Mouse (Mus musculus) layer of hippocampus, adult 11-12 months (tissue): ENCODE measurements around the gene Sin3a.

Experiments
- DNase-seq: peaks from one replicate; pipeline ENCODE4 v3.0.0; 2022; ENCODE audit warnings: low spot score

Sin3a gene

DNA sequence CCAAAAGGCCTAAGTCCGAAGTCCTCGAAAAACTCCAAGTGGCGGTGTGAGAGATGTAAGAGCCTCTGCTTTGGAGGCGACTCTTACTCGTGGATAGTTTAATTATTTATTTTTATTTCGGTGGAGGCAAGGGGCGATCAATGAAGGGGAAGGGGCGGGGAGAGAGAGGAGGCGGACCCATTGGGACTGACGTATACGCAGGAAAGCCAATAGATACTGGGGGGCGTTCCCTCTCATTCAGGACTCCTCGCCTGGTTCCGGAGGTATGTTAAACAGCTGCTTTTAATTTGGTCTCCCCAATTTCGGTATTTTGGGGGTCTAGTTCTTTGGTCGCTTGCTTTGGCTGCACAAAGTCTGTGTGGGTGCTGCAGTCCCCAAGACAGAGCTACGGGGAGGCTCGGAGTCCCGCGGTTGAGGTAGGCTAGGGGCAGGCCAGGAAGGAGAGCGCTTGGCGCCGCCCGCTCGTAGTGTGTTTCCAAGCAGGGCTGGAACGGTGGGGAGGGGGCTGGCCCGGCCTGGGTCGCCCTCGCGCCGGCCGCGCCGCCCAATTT is at the start of gene Sin3a:
TSS of gene Sin3a (plus strand) at position 240 of the 551 bp plus-strand sequence.
- peak; percentile 73 for DNase-seq

DNA sequence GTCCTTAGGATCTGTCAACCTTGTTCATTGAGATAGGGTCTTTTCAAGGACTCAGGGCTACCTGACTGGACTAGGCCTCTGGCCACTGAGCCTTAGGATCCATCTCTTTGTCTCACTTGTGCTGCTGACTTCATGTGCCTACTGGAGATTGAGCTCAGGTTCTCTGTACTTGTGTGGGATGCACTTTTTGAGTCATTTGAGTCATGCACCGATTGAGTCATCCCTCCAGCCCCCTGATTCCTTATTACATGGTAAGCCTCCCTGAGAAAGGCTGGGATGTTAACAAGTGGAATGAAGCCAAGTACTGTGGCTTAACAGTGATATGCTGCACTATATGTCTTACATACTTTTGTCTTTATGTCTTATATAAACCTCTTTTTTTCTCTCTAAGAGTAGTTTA is 40.1 kb upstream of the Sin3a start:
- DNase-seq = no peak

DNA sequence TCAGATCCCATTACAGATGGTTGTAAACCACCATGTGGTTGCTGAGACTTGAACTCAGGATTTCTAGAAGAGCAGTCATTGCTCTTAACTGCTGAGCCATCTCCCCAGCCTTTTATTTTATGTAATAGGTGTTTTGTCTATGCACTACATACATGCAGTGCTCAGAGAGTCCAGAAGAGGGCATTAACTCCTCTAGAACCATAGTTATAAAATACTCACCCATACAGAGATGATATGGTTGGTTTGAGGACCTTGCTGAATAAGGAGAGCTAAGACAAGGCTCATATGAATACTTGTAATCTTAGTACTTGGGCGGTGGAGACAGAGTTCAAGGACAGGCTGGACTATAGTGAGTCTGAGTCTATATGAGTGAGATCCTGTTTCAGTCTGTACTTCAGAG is 15.6 kb upstream of the Sin3a start:
- DNase-seq = peak; percentile 78

DNA sequence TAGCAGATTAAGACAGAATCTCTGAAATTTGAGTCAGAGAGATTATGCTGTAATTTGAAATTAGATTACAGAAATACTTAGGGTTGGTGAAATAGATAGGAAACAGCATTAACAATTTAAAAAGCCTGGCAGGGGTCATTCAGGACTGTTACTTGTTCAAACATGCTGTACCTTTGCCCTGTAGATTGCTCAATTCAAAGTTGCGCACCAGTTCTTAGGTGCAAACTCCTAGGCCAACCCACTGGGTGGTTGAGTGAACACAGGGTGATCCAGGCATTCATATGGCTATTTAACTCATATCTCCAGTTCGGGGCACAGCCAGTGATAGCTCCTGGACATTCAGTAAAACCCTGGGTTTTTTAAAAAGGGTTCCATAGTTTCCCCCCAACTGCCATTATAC is 7.7 kb upstream of the Sin3a start:
- no peak for DNase-seq

DNA sequence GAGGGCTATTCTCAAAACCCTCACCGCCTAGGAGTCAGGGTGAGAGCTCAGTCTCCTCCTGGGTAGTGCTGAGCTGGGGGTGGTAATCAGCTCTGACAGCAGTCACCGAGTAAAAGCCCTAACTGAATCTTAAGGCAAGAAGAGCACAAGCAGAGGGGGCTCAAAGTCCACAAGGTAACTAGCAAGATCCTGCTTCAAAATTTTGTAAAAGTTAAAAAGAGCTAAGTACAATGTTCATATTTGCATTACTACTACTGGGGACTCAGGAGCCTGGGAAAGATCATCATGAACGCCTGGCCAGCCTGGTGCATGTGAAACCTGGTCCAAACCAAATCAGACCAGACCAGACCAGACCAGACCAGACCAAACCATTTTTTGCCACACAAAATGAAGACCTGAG is 3.6 kb upstream of the Sin3a start:
- no peak for DNase-seq

DNA sequence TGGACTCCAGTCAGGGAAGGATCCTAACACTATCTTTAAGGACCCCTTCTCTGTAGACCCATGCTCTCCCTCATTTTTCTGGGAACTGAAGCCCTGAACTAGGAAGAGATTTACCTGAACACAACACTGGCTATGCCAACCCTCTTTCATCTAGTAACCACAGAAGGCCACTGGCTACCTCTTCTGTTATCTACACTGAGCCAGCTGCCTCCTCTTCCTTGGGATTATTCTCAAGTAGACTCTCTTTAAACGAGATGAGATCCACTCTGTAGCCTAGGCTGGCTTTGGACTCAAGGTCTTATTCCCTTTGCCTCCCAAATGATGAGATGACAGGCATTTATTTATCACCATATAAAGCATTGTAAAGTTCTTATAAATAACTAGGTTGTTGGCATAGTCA is 1.6 kb upstream of the Sin3a start:
- no peak for DNase-seq

DNA sequence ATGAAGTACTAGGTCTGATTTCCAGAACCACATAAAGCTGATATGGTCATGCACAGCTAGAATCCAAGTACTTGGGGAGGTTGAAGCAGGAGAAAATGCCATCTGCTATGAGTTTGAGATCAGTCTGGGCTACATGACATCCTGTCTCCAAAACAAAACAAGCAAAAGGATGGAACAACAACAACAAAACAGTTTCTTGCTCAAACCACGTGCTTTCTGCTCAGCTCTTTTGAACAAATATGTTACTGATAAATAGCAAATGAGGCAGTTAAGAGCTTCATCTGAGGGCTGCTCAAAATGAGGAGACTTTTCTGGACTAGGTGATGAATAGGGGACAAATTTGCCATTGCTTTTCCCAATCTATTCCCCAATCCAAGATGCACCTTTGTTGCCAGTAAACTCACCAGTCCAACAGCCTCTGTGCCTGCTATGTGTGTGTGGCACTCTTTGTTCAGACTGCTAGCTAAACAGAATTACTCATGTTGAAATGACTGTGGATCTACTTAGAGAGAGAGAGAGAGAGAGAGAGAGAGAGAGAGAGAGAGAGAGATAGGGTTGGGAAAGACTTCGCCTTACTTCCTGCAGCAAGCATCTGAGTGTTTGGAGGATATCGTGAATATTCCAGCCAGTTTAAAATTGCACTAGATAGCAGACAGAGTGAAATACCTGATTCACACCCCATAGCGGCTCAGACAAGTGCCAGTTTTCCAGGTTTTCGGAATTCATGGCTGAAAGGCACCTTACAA is 867 bp upstream of the Sin3a start:
- DNase-seq = no peak

DNA sequence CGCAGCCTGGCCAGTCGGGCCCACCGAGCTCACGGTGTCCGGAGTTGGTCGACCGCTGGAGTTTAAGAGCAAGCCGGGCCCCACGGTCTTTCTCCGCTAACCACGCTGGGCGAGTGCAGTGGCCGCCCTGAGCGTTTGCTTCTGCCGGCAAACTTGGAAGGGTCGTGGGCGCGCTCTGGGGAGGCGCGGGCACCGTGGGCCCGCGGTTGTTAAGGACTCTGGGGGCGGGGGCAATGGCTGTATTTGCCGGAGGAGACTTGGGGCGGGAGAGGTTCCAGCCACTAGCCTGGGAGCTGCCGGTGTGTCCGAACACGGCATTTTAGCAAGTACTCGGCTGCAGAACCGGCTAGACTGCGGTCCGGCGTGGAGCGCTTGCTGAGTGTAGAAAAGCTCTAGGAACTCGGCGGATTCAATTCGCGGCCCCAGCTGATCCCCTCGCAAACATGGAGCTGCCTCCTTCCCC is 717 bp downstream of the Sin3a start:
- DNase-seq = no peak

DNA sequence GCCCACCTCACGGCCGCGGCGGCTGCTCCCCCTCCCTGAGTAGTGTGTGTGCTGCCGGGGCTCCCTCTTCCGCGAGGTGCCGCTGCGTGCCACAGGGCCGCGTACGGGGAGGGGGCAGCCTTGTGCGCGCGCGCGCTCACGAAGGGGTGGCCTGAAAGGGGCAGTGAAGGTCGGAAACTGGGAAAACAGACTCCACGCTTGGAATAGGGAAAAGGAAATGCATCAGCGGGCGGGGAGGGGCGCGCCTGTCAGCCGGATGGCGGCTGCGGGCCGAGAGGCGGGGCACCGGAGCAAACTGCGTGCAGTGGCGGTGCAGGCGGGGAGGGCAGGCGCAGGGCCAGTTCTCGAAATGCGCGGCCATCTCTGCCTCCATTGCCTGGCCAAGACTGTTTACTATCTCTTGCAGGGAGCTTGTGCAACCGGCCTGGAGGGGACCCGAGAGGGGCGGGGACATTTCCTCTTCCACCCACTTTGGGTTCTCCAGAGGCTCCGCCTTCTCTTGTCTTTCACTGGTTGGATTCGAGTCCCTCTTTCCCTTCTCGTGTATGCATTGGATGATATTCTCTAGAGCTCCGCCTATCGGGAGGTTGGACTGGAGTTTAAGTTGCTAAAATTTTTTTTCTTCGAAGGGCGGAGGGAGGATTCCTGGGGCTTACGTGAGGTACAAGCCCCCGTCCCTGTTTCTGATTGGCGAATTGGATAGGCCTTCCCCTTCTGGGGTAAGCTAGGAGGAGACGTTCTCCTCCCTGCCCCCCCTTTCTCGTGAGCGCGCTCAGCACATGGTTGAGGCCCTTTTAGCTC is 1.3 kb downstream of the Sin3a start:
- DNase-seq = peak; percentile 99

DNA sequence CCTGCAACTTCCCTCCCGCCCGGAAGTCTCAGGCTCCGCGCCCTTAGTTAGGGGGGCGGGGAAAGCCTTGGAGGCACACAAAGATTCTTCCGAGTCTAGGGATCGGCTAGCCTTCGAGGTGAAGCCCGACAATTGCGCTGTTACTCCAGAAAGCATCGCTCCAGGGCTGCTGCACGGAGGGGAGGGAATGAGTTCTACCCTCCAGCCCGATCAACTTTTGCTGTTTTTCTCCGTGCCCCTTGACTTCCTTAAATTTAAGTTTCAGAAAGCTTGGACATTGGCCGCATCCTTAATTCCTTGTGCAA is 1.9 kb downstream of the Sin3a start:
- no peak for DNase-seq

DNA sequence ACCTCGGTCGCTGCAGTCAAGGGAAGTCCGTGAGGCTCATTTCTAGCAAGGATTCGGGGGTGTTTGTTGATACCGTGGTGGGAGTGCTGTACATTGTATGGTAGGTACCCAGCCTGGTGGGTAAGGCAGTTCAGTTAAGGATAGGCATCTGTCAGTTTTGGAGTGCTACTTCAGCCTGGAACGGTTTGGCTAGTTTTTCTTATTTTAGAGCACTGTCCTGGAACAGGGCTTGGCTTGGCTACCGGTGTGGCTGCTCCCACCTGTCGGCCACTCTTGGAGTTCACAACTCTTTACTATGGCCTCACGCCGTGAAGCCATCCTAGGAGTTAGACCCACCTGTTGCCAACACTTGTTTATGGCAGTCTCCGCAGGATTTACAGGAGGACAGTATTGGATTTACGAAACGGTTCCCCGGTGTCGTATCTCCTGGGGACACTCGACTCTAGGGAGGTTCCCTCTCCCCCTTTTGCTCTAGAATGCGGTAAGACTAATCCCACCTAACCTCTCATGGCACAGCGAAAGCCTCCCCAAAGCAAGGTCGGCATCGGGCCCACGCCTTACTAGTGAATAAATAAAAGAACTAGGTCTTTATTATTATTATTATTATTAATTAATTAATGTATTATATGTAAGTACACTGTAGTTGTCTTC is 2.5 kb downstream of the Sin3a start:
- peak; percentile 31 for DNase-seq

DNA sequence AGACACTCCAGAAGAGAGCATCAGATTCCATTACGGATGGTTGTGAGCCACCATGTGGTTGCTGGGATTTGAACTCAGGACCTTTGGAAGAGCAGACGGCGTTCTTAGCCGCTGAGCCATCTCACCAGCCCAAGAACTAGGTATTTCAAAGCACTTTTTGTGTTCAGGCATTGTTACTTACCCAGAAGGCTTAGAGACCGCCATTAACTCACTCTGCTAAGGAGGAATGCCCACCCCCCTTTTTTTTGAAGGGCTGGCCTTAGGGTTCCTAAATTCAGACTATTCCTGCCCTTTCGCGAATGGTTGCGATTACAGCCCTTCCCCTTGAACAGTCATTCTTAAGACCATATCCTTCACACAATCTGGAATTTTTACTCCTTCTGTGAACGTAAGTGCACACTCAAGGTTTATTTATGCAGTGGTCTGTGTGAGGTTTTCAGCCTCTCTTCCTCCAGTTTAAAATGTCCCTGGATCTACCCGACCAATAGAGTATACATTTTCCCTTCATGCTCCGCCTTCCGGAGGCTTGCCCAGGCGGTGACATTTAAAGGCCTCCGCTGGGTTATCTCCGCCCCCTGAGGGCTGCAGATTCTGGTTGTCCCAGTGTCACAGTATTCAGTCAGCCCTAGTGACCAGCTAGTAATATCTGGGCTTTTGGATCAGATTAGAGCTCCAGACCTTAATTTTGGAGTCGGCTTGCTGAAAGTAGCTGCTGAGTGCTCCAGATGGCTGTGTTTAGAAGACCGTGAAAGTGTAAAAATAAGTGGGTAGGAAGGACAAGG is 3.2 kb downstream of the Sin3a start:
- peak; percentile 67 for DNase-seq

DNA sequence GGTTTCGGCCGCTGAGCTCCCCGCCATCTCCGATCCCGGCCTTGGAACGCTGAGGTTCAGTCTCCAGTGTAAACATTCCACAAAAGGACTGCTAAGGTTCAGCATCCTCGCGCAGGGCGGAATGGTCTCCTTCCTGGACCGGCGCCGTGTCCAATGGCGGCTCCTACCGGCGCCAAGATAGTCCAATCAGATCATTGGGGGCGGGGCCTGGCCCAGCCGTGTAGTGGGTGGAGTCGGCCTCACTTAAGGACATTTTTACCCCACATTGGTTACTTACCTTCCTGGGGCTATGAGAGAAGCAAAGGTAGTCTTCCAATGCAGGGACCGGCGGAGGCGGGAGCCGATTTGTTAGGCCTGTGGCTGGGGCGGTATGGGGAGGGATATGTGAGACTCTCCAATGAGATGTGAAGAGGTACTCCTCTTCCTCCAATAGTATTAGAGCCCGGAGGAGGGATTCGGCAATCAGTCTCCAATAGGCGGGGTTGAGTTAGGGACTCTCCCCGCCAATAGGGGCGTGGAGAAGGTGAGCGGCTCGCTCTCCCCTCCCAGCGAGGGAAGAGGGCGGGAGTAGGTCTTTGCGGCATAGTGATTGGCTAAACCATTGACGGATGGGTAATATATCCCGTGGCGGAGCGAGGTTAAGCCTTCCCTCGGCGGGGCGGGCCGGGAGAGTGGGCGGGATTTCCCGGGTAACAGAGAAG is 4.0 kb downstream of the Sin3a start:
- peak; percentile 99 for DNase-seq

DNA sequence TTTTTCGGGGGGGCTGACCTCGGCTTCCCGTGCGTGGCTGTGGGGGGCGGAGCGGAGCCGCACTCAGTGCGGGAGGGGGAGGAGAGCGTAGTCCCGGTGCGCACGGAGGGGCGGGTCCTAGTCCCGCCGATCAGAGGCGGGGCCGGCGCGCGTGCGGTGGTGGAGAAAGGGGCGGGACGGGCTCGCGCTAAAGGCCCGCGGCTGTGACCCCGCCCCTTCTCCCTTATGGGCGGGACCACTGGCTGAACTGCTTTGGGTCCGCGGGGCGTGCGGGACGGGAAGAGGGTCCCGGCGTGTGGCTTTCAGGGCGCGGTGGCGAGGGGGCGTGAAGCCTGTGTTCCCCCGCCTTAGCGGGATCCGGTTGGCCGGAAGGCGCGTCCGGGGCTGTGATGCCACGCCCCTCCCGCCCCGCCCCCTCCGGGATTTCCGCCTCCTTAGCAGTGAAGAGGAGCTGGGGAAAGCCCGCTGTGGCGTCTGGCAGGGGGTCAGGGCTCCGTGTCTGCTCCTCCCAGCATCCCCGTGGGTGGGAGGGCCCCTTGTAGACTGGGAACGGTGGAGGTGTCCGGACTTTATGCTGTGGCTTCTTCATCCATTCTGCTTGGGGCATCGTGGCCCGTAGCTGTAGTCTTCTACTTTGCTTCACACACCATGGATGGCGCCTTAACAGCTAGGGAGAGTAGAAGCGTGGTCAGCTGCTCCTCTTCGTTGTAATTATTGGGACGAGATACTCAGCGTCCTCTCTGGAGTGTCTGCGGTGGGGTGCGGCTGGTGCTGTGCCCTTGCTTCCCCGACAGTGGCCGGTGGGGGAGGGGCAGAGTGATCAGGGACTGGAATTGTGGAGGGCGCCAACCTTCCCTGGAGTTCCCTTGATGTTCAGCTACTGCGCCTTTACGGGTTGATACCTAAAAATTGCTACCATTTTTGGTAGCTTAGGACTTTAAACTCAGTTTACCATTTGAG is 5.1 kb downstream of the Sin3a start:
- DNase-seq = peak; percentile 88

DNA sequence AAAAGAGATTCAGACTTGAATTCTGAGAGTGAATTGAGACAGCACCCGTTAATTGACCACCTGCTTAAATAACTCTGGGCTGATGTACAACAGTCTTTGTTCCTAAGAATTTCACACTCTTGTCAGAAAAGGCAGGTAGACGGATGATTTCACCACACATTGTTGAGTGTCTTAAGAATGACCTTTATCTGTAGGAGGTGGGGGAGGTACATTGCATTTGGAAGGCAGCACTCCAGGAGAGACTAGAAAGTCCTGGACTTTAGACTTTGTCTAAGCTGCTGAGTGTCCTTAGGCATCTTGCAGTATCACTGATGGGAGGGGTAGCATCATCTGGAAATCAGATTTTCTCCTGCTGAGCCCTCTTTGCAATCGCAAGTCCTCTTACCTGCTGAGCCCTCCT is 10.4 kb downstream of the Sin3a start:
- no peak for DNase-seq

DNA sequence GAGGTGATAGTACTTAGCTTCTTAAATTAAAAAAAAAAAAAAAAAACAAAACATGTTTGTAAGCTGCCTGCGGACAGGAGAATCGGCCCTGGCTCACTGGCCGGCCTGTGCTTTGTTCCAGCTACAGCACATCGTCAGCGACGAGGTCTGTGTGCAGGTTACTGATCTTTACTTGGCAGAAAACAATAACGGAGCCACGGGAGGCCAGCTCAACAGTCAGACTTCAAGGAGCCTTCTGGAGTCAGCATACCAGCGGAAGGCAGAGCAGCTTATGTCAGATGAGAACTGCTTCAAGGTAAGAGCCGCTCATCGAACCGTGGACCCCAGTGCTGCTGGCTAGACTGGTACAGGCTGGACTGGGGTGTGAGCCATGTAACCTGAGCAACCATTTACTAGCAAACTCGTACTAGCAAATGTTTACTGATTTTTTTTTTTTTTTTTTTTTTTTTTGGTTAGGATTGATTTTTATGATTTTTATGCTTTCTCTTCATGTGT is 45.5 kb downstream of the Sin3a start:
- no peak for DNase-seq

DNA sequence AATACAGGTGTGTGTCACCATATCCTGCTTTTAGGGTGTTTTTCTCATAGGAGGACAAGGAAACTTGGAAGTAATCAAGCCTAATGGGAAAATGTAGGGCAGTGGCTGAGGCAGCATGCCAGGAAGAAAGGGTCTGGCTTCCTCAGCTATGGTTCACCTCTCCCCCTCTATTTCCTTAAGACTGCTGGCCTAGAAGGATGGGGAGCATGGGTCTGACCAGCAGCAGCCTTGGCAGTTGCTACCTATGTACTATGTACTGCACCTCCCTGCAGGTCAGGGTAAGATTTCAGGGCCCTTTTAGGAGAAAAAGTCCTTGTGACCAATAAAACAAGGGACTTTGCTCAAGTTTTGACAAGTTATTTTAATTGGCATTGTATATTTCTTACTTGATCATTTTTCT is 57.8 kb downstream of the Sin3a start:
- DNase-seq = no peak

DNA sequence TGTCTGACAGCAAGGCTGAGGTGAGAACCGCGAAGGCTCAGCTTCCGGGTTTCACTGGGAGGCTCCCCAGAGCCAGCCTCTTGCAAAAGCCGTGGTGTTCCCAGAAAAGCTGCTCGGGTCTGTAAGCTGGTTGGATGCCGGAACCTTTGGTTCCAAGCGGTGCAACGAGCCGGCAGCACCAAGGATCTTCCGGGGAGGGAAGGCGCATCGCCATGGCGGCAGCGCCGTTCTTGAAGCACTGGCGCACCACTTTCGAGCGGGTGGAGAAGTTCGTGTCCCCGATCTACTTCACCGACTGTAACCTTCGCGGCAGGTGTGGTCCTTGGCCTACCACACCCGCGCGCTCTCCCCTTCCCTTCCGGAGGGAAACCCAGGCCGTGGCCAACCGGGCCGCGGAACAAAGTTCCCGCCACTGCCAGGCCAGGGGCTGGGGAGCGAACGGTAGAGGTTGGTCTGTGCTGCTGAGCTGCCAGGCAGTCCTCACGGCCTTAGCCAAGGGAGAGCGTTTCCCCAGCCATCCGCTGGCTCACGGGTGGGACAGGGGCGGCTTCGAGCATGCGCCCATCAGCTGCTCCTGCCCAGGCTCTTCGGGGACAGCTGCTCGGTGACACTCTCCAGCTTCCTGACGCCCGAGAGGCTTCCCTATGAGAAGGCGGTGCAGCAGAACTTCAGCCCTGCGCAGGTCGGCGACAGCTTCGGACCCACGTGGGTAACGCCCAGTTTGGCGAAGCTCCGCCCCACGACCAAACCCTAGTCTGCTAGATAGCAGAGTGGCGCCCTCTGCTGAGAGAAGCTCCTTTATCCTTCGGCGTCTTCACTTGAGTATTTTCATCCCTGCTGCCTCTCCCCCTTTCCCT is 59.0 kb downstream of the Sin3a start, which contains the start of gene Man2c1:
TSS of gene Man2c1 (plus strand) at position 114 of the 857 bp plus-strand sequence.
- peak; percentile 96 for DNase-seq

DNA sequence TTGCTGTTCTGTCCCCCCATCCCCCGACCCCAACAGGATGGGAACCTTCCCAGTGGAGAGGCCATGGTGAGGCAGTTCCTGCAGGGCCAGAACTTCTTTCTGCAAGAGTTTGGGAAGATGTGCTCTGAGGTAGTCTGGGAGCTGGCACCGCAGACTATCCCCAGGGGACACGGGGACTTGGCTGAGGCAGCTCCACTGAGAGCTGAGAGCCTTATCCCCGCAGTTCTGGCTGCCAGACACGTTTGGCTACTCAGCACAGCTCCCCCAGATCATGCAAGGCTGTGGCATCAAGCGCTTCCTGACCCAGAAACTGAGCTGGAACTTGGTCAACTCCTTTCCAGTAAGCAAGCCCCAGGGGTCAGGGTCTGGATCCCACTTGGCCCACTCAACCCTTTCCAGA is 65.4 kb downstream of the Sin3a start:
- no peak for DNase-seq
